Mouse (Mus musculus) Patski (cell line): Measurements from ENCODE around the gene Ciao2a. TPM values are rescaled to one million over a fixed set of nuclear protein-coding genes. Genes with fewer than 3 reads are reported as not detected.

ENCODE experiments used
- ATAC-seq: fragments of 100-300 bp; one replicate; pipeline ENCODE4 v1.8.0; 2021
- CTCF ChIA-PET: fragments of 350-600 bp; sonication (Branson Sonifier 250); formaldehyde crosslinking; loops from one replicate; lab custom pipeline; 2022; ENCODE audit warnings: inconsistent platforms; lab: Charles Lee
- POLR2A ChIA-PET: fragments of 350-600 bp; sonication (Branson Sonifier 250); formaldehyde crosslinking; loops from one replicate; lab custom pipeline; 2022; ENCODE audit warnings: antibody characterized with exemption, inconsistent platforms; lab: Charles Lee
- DNase-seq: peaks from one replicate; pipeline ENCODE4 v3.0.0-alpha.2; 2011; ENCODE audit warnings: low read depth, low spot score
- H3K27me3 ChIP-seq: fragments of 371-371 bp; one replicate; pipeline ENCODE4 v1.5.1; 2021
- CTCF ChIP-seq: fragments of 100-300 bp; IDR thresholded peaks from one replicate; pipeline ENCODE4 v1.5.1; 2021
- in situ Hi-C: fragments of 300-500 bp; cut with MboI; formaldehyde crosslinking; loops from 3 replicates; pipeline ENCODE4 v1.11.1; 2018; ENCODE audit warnings: low pct_unique_long_range_greater_than_20kb, mixed read lengths
- polyA plus RNA-seq: library from polyadenylated mRNA; unstranded; gene quantifications from one replicate; pipeline ENCODE4 v1.2.3, GENCODE M21; 2021

Gene Ciao2a
- polyA plus RNA-seq, 1 experiment from 2014 or later = 94.8 TPM

DNA sequence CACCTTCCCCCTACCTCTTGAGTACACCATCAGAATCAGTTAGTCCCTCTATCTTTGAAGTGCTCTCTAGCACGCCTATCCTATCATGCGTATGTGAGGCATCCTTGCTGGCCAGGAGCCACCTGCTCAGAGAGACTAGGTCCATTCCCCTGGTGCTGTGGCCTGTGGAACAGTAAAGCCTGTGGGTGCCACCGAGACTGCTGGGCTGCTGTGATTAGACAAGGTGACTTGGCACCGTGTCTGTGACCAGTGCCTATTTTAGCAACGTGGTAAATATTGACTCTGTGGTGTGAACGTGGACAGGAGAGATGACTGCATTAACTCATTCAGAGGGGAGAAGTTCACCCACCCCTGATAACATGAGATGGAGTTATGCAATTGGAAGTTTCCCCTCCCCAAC is 53.4 kb downstream of the Ciao2a start:
- CTCF ChIA-PET = no interaction called here
- no peaks in the 10 kb centered on the region for H3K27me3 ChIP-seq
- TF ChIP-seq CTCF = no peak
- POLR2A ChIA-PET = no interaction called here
- in situ Hi-C loops = no loop called here
- no peak for DNase-seq
- ATAC-seq = no peak

DNA sequence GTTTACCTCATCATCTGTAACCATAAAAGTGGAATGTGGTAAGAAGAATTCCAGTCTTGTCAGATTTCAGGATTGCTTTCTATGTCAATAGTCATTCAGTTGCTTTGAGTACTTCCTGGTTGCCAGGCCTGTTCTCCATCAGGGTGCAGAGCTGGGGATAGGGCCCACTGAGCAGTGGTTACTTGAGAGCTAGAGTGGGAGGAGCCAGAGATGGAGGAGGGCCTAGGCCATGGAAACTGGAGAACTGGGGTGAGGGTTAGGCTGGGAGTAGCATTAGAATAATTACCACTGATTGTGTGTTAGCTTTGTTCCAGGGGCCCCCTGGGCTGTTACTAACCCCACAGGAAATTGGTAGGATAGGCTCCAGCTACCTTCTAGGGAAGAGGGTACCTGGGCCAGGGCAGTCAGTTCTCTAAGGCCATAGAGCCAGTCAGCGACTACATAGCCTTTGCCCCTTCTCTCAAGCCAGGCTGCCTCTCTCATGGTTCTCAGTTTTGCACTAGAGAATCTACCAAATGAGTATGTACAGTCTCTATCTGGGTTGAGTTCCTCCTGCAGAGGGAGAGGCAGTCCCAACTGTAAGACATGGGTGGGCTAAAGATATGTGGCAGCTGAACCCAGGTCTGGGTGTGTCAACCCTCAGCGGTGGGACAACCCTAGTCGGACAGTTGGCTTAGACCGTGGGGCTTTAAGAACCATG is 54.9 kb downstream of the Ciao2a start:
- no peaks in the 10 kb centered on the region for H3K27me3 ChIP-seq
- CTCF ChIA-PET = no interaction called here
- POLR2A ChIA-PET = no interaction called here
- TF ChIP-seq CTCF = no peak
- ATAC-seq (no peak), DNase-seq (no peak)
- in situ Hi-C loops = no loop called here

- no peak for TF ChIP-seq CTCF
- ChIA-PET POLR2A (no interaction called here), CTCF (no interaction called here)
- DNase-seq (no peak), ATAC-seq (no peak)
- no peaks in the 10 kb centered on the region for H3K27me3 ChIP-seq
- in situ Hi-C loops = no loop called here
Observed at GRCm38 (mm10) chr9:66181826-66182678, 55.6 kb downstream of the Ciao2a start.

- POLR2A ChIA-PET = no interaction called here
- no peak for ATAC-seq
- in situ Hi-C loops = no loop called here
Observed at GRCm38 (mm10) chr9:66182679-66182993, 56.2 kb downstream of the Ciao2a start.

DNA sequence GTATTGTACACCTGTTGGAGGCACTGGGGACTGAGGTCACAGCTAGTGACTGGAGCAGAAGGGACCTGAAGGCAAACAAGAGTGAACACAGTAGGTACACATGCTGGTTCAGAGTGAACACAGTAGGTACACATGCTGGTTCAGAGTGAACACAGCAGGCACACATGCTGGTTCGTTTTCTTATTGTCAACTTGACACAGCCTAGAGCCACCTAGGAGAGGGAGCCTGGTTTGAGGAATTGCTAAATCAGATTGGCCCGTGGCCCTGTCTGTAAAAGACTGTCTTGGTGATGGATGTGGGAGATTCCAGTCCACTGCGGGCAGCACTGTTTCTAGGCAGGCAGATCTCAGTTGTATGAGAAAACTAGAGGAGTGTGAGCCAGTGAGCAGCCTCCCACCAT is 56.6 kb downstream of the Ciao2a start:
- ChIA-PET POLR2A (no interaction called here), CTCF (no interaction called here)

More at GRCm38 (mm10) chr9:66182679-66182993, 56.2 kb downstream of the Ciao2a start:
- TF ChIP-seq CTCF = no peak
- H3K27me3 ChIP-seq = no peaks in the 10 kb centered on the region
- CTCF ChIA-PET = no interaction called here
- no peak for DNase-seq

GRCm38 (mm10) chr9:66184572-66184971 is 58.2 kb downstream of the Ciao2a start:
- ChIA-PET CTCF (no interaction called here), POLR2A (interaction anchor here (0.5 kb wide), 1 partner anchor 155 kb away, joined by 3 read pairs; no protein-coding TSS in a partner anchor)
- TF ChIP-seq CTCF = no peak
- ATAC-seq (no peak), DNase-seq (no peak)
- H3K27me3 ChIP-seq = no peaks in the 10 kb centered on the region
- in situ Hi-C loops = no loop called here

More for the DNA sequence above, 56.6 kb downstream of the Ciao2a start:
- H3K27me3 ChIP-seq = no peaks in the 10 kb centered on the region
- in situ Hi-C loops = no loop called here
- no peak for TF ChIP-seq CTCF
- no peak for ATAC-seq
- no peak for DNase-seq

GRCm38 (mm10) chr9:66186426-66186825 is 60.0 kb downstream of the Ciao2a start:
- in situ Hi-C loops = no loop called here
- TF ChIP-seq CTCF = no peak
- CTCF ChIA-PET = interaction anchor here (1.1 kb wide), 1 partner anchor 42 kb away, joined by 3 read pairs; no protein-coding TSS in a partner anchor
- DNase-seq (no peak), ATAC-seq (no peak)
- H3K27me3 ChIP-seq = no peaks in the 10 kb centered on the region
- POLR2A ChIA-PET = no interaction called here

Other genes starting within 250 kb of the Ciao2a start
- 66.1 TPM for gene Pclaf, start 236.4 kb upstream of the Ciao2a start, polyA plus RNA-seq
- gene Trip4, start 217.8 kb upstream of the Ciao2a start, polyA plus RNA-seq = 41.0 TPM
- 13.1 TPM for gene Csnk1g1, start 217.7 kb upstream of the Ciao2a start, polyA plus RNA-seq
- gene Ppib, start 66.4 kb upstream of the Ciao2a start, polyA plus RNA-seq = 715 TPM
- 0.44 TPM for gene Snx22, start 56.9 kb upstream of the Ciao2a start, polyA plus RNA-seq
- 103 TPM for gene Snx1, start within 50 bp of the Ciao2a start, polyA plus RNA-seq
- 0.19 TPM for gene Dapk2, start 31.6 kb downstream of the Ciao2a start, polyA plus RNA-seq
- gene Herc1, start 223.8 kb downstream of the Ciao2a start, polyA plus RNA-seq = 16.2 TPM